Mouse (Mus musculus) lung, postnatal 0 days (tissue): Measurements from ENCODE around the gene Tmem104.

Source experiments
- CTCF ChIP-seq: IDR thresholded peaks from 2 replicates; pipeline ENCODE4 v1.5.1; 2016; ENCODE audit warnings: antibody characterized with exemption, mild to moderate bottlenecking
- EP300 ChIP-seq: IDR thresholded peaks from 2 replicates; pipeline ENCODE4 v1.6.1; 2016; ENCODE audit warnings: antibody characterized with exemption, mild to moderate bottlenecking, control low read depth

DNA sequence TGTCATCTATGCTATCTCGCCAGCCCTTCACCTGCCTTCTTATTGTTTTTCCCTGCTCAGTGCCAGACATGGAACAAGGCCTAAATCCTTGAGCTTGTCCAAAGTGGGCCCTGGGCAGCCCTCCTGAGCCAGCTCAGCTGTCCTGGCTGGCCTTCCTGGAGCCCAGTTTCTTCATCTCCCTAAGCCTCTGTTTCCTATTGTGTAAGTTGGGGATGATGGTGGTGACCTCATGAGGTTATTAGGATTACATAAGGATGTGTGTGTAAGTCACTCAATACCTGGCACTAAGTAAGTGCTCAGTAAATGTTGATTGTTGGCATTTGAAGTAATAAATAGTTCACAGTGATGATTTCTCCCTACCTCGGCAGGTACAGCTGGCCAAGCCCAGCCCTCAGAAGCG lies 20.5 kb upstream of the Tmem104 start:
- TF ChIP-seq EP300: no peak
- TF ChIP-seq CTCF: no peak
